Mouse (Mus musculus) erythroblast, embryonic 14.5 days (primary cell): ENCODE results near the gene S100a10.

Experiments
- GATA1 ChIP-seq: IDR thresholded peaks from 2 replicates; pipeline ENCODE4 v1.6.1; 2012; ENCODE audit warnings: low read length, inconsistent platforms, mixed read lengths
- TAL1 ChIP-seq: IDR thresholded peaks from 3 replicates; pipeline ENCODE4 v1.6.1; 2012; ENCODE audit warnings: low read length, inconsistent platforms, mixed read lengths

DNA sequence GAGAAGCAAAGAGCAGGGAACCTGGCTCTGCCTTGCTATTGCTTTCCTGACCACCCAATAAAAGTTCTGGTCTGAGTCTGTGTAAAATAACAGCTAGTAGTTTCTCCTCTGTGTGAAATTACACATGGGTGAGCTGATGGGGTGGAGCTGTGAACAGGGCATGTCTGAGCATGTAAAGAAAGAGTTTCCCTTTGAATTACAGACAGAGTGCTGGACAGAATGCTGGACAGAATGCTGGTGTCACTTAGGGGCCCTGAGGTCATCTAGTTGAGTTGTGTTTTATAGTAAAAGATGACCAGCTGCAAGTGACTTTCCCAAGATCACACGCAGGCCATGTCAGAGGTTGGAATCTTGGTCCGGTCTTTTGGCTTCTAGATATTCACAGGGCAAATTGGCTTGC is 37.2 kb downstream of the S100a10 start:
- TF ChIP-seq TAL1 (no peak), GATA1 (no peak)
